Mouse (Mus musculus) embryonic fibroblast, embryonic 13.5 days (primary cell): ENCODE results near the gene Sema4f.

Experiments used
- CTCF ChIP-seq: IDR thresholded peaks from 2 replicates; pipeline ENCODE4 v1.5.1; 2011; ENCODE audit warnings: mild to moderate bottlenecking, control low read depth, low read length, moderate library complexity, borderline replicate concordance; ENCODE audit not compliant: insufficient read depth
- POLR2A ChIP-seq: IDR thresholded peaks from 2 replicates; pipeline ENCODE4 v1.6.1; 2011; ENCODE audit warnings: low read depth, mild to moderate bottlenecking, control low read depth, low read length, moderate library complexity

DNA sequence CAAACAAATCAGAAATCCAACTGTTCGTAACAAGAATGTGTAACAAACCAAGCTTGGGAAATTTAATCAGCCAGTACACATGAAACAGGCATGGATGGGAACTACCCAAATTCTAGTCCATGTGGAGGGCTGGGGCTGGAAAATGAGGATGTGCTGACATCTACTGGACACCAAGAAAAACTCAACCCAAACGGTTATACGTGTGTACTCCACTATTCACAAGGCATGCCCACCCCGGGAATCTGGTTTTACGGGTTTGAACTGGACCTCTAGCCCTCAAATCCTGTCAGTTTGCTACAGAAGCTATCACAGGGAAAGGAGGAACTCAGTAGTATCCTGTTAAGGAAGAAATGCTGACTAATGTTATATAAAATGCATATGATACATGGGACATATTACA, 31.5 kb upstream of the Sema4f start:
- TF ChIP-seq CTCF (peak; percentile 20; the same call in 1 of the 2 replicates), POLR2A (no peak)
